Mouse (Mus musculus) brown adipose tissue, adult 24 weeks (tissue): ENCODE data around the gene Alx3. TPM values are rescaled to one million over a fixed set of nuclear protein-coding genes. Genes with fewer than 3 reads are reported as not detected.

Experiments used
- H3K27ac ChIP-seq: fragments of 200-500 bp; replicated peaks from 2 replicates; pipeline ENCODE4 v1.5.1; 2012; ENCODE audit warnings: low read depth, mild to moderate bottlenecking, low read length
- H3K4me1 ChIP-seq: fragments of 200-500 bp; 2 replicates; pipeline ENCODE4 v1.6.1; 2012; ENCODE audit warnings: low read length, mixed read lengths; ENCODE audit not compliant: control insufficient read depth, insufficient read depth, insufficient read length
- H3K4me3 ChIP-seq: fragments of 200-500 bp; 2 replicates; pipeline ENCODE4 v1.5.1; 2012; ENCODE audit warnings: low read depth, mild to moderate bottlenecking, low read length, moderate library complexity; ENCODE audit not compliant: insufficient read depth
- polyA plus RNA-seq: library from polyadenylated mRNA; stranded (reverse); fragments of >200 nt; gene quantifications from 2 replicates; pipeline ENCODE4 v1.2.4, GENCODE M21; 2012; ENCODE audit not compliant: missing spikeins, insufficient read depth, insufficient read length

Alx3 gene
- not detected in 2 replicates for polyA plus RNA-seq

- no peak within 1 kb of the TSS for H3K27ac ChIP-seq
- H3K4me1 ChIP-seq, result no peaks in the 10 kb centered on the region; the same call in 1 of the 2 replicates
- 0 out of 2 replicates have a peak within 1 kb of the TSS, but pooled peaks have one; percentile 18 for H3K4me3 ChIP-seq
These were observed at the start of gene Alx3 for GRCm38 (mm10) chr3:107594662-107595263. TSS of gene Alx3 (plus strand) at chr3:107595031.

DNA sequence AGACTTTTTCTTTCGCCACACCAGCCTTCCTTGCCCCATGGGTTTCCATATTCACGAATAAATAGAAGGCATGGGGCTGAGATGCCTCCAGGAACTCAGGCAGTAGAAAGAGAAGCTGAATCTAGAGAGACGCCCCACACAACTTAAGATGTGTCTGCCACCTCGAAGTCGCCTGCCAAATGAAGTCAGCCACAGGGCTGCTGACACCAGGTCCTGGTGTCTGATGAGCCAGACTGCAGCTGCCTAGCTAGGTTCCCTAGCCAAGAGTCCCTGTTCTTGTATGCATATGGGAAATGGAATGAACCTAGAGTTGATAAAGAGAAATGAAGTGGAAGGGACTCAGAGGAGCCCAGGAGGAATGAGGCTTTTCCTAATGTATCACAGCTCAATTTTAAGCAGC is 49.6 kb upstream of the Alx3 start:
- H3K4me1 ChIP-seq, result no peaks in the 10 kb centered on the region
- H3K27ac ChIP-seq, result no peak overlapping the region
- H3K4me3 ChIP-seq, result no peak overlapping the region

DNA sequence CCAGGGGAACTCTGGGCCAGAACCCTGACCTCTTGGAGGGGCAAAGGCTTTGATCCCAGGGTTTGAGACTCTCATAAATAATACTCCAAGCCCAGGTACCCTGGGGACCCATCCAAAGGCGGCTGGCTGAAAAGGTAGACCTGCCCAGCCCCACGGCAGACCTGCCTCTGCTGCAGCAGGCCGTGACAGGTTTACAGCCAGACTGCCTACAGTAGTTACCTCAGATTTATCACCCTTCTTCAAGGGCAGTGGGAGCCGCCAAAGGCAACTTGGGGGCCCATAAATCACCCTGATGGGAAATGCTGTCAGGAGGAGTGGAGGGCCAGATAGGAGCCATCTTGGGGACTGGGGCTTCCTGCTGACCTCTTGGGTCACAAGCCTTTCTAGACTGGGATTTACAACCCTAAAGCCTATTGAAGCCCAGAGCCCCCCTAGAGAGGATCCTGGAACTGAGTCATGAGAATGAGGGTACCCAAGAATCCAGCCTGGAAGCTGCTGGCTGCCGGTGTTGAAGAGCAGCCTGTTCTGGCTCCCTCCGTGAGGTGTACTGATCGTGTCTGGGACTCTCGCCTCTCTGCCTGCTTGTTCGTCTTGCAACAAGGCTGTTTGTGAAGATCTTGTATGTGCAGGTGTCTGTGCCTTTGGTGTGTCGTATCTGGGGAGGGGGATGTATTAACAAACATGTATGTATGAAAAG is 49.0 kb upstream of the Alx3 start:
- Histone ChIP-seq H3K27ac (no peak overlapping the region), H3K4me3 (no peak overlapping the region), H3K4me1 (no peaks in the 10 kb centered on the region)

GRCm38 (mm10) chr3:107546956-107547355 is 47.9 kb upstream of the Alx3 start:
- H3K4me1 ChIP-seq, result no peaks in the 10 kb centered on the region
- no peak overlapping the region for H3K4me3 ChIP-seq
- no peak overlapping the region for H3K27ac ChIP-seq

DNA sequence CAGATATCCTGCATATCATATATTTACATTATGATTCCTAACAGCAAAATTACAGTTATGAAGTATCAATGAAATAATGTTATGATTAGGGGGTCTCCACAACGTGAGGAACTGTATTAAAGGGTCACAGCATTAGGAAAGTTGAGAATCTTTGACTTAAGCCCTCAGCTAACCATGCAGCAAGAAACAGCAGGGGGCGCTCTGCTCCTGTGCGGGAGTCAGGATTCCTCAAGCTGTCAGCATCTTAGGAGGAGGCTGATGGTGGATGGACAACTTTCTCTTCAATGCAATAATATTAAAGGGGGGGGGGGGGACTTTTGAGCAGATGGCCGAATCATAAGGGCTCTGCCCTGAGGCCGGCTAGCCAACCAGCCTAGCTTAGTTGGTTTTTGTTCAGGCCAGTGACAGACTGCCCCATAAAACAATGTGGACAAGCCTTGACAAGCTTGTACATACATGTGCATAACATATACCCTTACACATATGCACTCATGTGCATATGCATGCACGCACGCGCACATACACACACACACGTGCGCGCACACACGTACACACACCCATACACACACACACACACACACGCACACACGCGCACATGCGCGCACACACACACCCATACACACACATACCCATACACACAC is 44.3 kb upstream of the Alx3 start:
- Histone ChIP-seq H3K27ac (no peak overlapping the region), H3K4me1 (no peaks in the 10 kb centered on the region), H3K4me3 (no peak overlapping the region)

- Histone ChIP-seq H3K27ac (no peak within 1 kb of the TSS), H3K4me3 (no peak within 1 kb of the TSS), H3K4me1 (no peaks in the 10 kb centered on the region)
These were observed 40.0 kb upstream of the Alx3 start, which contains the start of gene Ubl4b for GRCm38 (mm10) chr3:107554842-107555241. TSS of gene Ubl4b (minus strand) at chr3:107555073.

DNA sequence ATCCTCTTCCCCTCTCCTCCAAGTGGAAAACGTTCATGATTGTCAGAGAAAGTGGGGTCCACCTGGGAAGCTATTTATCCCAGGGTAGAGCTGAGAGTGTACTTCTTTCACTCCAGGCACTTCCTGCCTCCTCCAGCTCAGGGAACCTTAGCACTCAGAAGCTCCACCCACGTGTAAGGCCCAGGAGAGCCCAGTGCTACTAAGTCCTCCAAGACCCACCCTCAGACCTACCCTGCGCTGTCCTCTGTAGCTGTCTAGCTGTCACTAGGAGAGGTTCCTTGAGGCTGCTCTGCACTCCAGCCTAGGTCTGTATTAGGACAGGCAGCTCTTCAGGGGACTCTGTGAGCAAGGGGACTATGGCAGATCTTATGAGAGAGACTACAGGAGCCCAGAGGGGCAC is 36.1 kb upstream of the Alx3 start:
- no peak overlapping the region for H3K4me3 ChIP-seq
- H3K4me1 ChIP-seq, result no peaks in the 10 kb centered on the region
- H3K27ac ChIP-seq, result no peak overlapping the region

- Histone ChIP-seq H3K4me3 (no peak overlapping the region), H3K27ac (no peak overlapping the region), H3K4me1 (no peaks in the 10 kb centered on the region)
These were observed 35.6 kb upstream of the Alx3 start for GRCm38 (mm10) chr3:107559183-107559582.

DNA sequence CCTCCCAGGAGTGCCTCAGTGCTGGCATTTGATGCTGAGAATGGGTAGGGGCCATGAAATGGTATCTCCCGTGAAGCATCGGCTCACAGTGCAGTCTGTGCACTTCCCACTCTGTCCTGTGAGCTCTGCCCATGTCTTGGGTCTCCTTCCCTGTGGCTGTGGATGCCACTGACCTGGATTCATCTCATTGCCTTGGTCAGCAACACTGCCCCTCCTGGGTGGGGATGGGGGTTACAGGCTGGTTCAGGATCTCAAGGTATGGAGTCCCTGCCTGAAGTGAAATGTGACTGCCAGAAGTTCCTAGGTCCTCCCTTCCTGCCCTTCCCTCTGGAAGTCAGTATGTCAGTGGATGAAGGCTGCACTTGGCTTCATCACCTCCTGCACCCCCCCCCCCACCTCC is 32.7 kb upstream of the Alx3 start:
- Histone ChIP-seq H3K27ac (no peak overlapping the region), H3K4me3 (no peak overlapping the region), H3K4me1 (no peaks in the 10 kb centered on the region)

GRCm38 (mm10) chr3:107562591-107562990 is 32.2 kb upstream of the Alx3 start:
- Histone ChIP-seq H3K4me1 (no peaks in the 10 kb centered on the region), H3K27ac (no peak overlapping the region)

DNA sequence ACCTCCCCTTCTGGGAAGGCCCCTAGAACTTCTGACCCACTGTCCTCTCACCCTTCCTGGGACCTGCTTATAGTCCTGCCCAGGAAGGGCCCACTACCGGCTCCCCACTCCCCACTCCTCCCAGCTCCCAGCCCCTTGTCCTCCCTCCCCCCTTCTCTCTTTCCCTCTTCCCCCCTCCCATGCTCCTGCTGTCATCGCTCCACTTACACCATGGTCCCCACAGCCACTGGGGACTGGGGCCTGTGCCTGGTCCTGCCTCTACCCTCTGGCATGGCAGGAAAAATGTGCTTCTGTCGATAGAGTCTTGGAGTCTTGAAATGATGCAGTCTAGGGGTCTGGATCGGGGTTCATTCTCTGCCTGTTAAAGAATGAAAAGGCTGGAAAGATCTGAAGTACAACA is 31.0 kb upstream of the Alx3 start:
- H3K4me1 ChIP-seq, result no peaks in the 10 kb centered on the region
- no peak overlapping the region for H3K27ac ChIP-seq
- no peak overlapping the region for H3K4me3 ChIP-seq

More at GRCm38 (mm10) chr3:107562591-107562990, 32.2 kb upstream of the Alx3 start:
- H3K4me3 ChIP-seq, result no peak overlapping the region

DNA sequence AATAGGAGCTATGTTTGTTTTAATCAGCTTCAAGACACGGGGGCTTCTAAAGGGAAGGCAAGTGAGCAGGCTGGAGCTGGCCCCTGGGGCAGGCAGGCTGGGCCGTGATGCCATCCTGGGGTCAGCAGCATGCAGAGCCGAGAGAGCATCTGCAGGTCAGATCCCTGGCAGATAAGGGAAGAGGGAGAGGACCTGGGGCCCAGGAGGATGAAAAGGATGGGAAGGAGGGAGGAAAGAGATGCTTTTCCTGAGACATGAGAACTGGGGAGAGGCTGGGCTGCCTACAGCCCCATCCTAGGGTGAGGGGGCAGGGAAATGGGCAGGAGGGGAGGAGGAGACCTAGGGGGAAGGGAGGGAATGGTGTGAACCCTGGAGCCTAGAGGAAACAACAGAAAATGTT is 29.5 kb upstream of the Alx3 start:
- no peak overlapping the region for H3K4me3 ChIP-seq
- H3K4me1 ChIP-seq, result no peaks in the 10 kb centered on the region
- H3K27ac ChIP-seq, result no peak overlapping the region

DNA sequence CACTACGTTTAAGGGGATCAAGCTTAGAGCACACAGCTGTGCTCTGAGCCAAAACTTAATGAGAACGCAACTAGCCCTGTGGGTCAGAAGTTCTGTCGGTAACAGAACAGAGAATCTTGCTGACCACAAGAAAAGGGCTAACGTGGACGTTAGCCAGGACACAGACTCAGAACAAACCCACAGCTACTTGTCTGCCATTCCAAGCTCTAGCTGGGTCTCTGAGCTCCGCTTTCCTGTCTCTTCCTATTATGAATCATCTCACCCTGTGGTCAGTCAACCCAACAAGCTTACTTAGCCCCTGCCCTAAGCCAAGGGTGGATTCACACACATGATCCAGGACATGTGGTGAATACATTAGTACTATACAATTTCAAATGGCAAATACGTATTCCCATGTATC is 27.1 kb upstream of the Alx3 start:
- Histone ChIP-seq H3K4me1 (no peaks in the 10 kb centered on the region), H3K4me3 (no peak overlapping the region), H3K27ac (no peak overlapping the region)

GRCm38 (mm10) chr3:107568721-107569120 is 26.1 kb upstream of the Alx3 start:
- Histone ChIP-seq H3K4me3 (no peak overlapping the region), H3K4me1 (no peaks in the 10 kb centered on the region), H3K27ac (no peak overlapping the region)

- H3K4me3 ChIP-seq, result no peak overlapping the region
- H3K27ac ChIP-seq, result no peak overlapping the region
- H3K4me1 ChIP-seq, result no peaks in the 10 kb centered on the region
These were observed 23.6 kb upstream of the Alx3 start for GRCm38 (mm10) chr3:107571205-107571604.

- no peak overlapping the region for H3K4me3 ChIP-seq
These were observed 18.0 kb upstream of the Alx3 start for GRCm38 (mm10) chr3:107576807-107577206.

More at GRCm38 (mm10) chr3:107576807-107577206, 18.0 kb upstream of the Alx3 start:
- no peak overlapping the region for H3K27ac ChIP-seq
- no peaks in the 10 kb centered on the region for H3K4me1 ChIP-seq
